Mouse (Mus musculus): ENCODE data around the gene Ccdc8.

- TF ChIP-seq CTCF (IDR thresholded peaks at IDR 0.05) (no peak), EP300 (IDR thresholded peaks at IDR 0.05) (no peak)
Measured at GRCm38 (mm10) chr7:16944061-16944807, 48.3 kb upstream of the Ccdc8 start, which contains the start of gene Pnmal2.
